1 mouse cellular context compared by ENCODE assay signal in the genomic region with DNA sequence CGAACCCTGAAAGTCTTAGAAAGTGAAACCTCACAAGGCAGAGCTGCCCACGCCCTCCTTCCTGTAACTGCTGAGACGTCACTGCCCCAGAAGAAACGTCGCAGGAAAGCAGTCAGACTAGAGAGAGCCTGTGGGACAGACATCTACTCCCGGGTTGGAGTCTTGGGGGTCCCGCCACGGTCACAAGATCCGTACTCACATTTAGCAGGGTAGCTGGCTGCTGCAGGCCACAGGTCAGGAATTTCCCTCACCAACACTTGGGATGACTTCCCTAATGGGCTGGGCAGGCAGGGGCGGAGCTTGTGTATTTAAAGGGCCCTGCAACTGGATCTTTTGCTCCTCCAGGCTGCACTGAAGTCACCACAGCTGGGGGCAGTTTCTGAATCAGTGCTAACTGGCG.
TF ChIP-seq lines count a peak whose summit lies in the region.

A gene (minus strand): TSS at position 302 of the 400 bp plus-strand sequence.

TF ChIP-seq in CH12.LX, 34 proteins besides CTCF, POLR2A, EP300 and RAD21 (continued from another document):
- TF ChIP-seq USF1 (IDR thresholded peaks at IDR 0.05; ENCODE audit: low read depth, low read length) (no peak), USF2 (conservative IDR thresholded peaks at IDR 0.05; ENCODE audit: low read depth, low read length) (no peak), ZKSCAN1 (IDR thresholded peaks at IDR 0.05; ENCODE audit: borderline replicate concordance, low read depth, low read length) (no peak), E2F4 (IDR thresholded peaks at IDR 0.05; ENCODE audit: insufficient replicate concordance, low read depth, low read length) (no peak), MAZ (IDR thresholded peaks at IDR 0.05; ENCODE audit: low read depth, low read length) (0 out of 2 replicates have a peak, but pooled peaks have one; percentile 22), GABPA (IDR thresholded peaks at IDR 0.05; ENCODE audit: insufficient replicate concordance, low read depth, low read length) (no peak), PAX5 (IDR thresholded peaks at IDR 0.05; ENCODE audit: low read length) (no peak), HCFC1 (IDR thresholded peaks at IDR 0.05; ENCODE audit: low read depth, low read length) (peak; percentile 63), IRF4 (IDR thresholded peaks at IDR 0.05; ENCODE audit: low read depth, low read length) (peak; percentile 23; the same call in 1 of the 2 replicates), JUN (IDR thresholded peaks at IDR 0.05; ENCODE audit: insufficient read depth, low read depth, low read length) (no peak), RCOR1 (conservative IDR thresholded peaks at IDR 0.05; ENCODE audit: low read depth, low read length) (no peak), CHD1 (IDR thresholded peaks at IDR 0.05; ENCODE audit: low read depth, low read length) (no peak)
TF ChIP-seq in CH12.LX: peak in this region for 8.
